Mouse (Mus musculus): Measurements from ENCODE around the gene Tulp3. TPM values are rescaled to one million over a fixed set of nuclear protein-coding genes. Genes with fewer than 3 reads are reported as not detected.
"Not testable (repeated sequence)": the region's sequence is repeated elsewhere in the genome, so short reads cannot be mapped to it uniquely, and the experiment has no call there.

Gene Tulp3
- polyA plus RNA-seq, 1 experiment from 2014 or later, result 9.1 TPM

DNA sequence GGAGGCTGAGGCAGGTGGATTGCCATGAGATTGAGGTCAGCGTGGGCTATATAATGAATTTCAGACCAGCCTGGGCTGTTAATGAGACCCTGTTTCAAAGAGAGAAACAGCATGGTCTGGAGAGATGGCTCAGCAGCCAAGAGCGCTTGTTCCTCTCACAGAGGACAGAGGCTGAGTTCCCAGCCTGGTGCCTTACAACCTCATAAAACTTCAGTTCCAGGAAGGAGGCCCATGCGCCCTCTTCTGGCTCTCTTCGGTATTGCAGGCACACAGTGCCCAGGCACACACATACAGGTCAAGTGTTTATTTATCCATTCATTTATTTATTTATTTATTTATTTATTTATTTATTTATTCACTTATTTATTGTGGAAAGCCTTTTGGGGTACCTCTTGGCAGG lies 47.3 kb downstream of the Tulp3 start:
- no peaks in the 10 kb centered on the region for H3K27me3 ChIP-seq (replicated peaks)
- 29% methylated on average over 4 of the region's 4 CpGs for WGBS
- H3K9ac ChIP-seq, result no peak overlapping the region
- ATAC-seq (ENCODE audit: extremely low read depth, insufficient number of reproducible peaks, low FRiP score, low TSS enrichment), result no peak; the same call in 1 of the 2 replicates
- no peak overlapping the region for H3K4me3 ChIP-seq
- H3K27ac ChIP-seq (replicated peaks), result no peak overlapping the region
- H3K4me1 ChIP-seq, result no peaks in the 10 kb centered on the region
- no peaks in the 10 kb centered on the region for H3K36me3 ChIP-seq
- no peak overlapping the region for H3K4me2 ChIP-seq
- H3K9me3 ChIP-seq, result no peaks in the 10 kb centered on the region

DNA sequence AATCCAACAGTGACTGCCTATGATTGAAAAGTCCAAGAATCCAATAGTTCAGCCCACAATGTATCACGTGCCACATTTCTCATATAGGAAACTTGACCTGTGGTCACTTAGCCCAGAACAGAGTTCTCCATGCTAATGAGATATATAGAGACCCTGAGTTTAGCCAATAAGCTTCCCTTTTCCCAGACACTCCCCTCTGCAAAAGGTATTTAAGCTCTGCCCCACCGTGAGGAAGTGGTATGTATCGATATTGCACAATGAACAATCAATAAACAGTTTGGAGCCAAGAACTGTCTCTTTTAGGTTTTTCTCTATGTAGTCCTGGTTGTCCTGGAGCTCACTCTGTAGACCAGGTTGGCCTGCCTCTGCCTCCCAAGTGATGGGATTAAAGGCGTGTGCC lies 50.9 kb downstream of the Tulp3 start:
- no peak for ATAC-seq (ENCODE audit: extremely low read depth, insufficient number of reproducible peaks, low FRiP score, low TSS enrichment)
- H3K4me1 ChIP-seq, result peaks cover 16% of the 10 kb centered on the region
- no peak overlapping the region for H3K27ac ChIP-seq (replicated peaks)
- 77% methylated on average over 4 of the region's 4 CpGs for WGBS
- no peaks in the 10 kb centered on the region for H3K36me3 ChIP-seq
- H3K4me2 ChIP-seq, result no peak overlapping the region
- no peaks in the 10 kb centered on the region for H3K9me3 ChIP-seq
- H3K4me3 ChIP-seq, result no peak overlapping the region
- H3K27me3 ChIP-seq (replicated peaks), result peaks cover 12% of the 10 kb centered on the region; the same call in 1 of the 2 replicates
- H3K9ac ChIP-seq, result no peak overlapping the region

DNA sequence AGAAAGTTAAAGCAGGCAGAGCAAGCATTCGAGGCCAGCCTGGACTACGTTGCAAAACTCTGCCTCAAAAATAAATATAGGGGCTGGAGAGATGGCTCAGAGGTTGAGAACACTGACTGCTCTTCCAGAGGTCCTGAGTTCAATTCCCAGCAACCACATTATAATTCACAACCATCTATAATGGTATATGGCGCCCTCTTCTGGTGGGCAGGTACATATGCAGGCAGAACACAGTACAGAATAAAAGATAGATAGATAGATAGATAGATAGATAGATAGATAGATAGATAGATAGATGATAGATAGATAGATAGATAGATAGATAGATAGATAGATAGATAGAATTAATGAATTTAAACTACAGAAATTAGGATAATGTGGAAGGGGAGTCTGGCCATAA lies 53.0 kb downstream of the Tulp3 start:
- H3K36me3 ChIP-seq; H3K4me2 ChIP-seq; H3K9me3 ChIP-seq; H3K27ac ChIP-seq (replicated peaks); H3K9ac ChIP-seq; ATAC-seq (ENCODE audit: extremely low read depth, insufficient number of reproducible peaks, low FRiP score, low TSS enrichment); H3K4me3 ChIP-seq: not testable (repeated sequence)
- Histone ChIP-seq H3K27me3 (replicated peaks) (peaks cover 34% of the 10 kb centered on the region), H3K4me1 (peaks cover 31% of the 10 kb centered on the region)
- 76% methylated on average over 3 of the region's 3 CpGs for WGBS

DNA sequence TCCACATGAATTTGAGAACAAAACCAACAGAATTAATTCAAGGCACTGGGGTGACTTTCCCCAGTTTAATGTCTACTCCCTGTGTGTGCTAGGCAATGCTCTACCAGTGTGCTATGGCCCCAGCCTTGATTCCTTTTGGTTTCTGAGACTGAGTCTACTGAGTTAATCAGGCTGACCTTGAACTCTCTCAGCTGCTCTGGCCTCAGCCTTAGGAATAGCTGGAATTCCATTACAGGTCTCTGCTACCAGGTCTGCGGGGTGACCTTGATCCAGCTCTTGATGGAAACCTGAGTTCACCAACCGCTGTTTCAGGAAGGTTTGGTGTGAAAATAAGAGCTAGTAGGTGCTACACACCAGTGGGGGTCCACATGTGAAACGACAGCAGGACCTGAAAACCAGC lies 53.8 kb downstream of the Tulp3 start:
- H3K27ac ChIP-seq (replicated peaks), result no peak overlapping the region
- 76% methylated on average over 3 of the region's 3 CpGs for WGBS
- H3K4me3 ChIP-seq, result no peak overlapping the region
- peaks cover 36% of the 10 kb centered on the region for H3K4me1 ChIP-seq
- no peak overlapping the region for H3K9ac ChIP-seq
- peak overlapping the region; percentile 98 for H3K4me2 ChIP-seq
- H3K27me3 ChIP-seq (replicated peaks), result peaks cover 37% of the 10 kb centered on the region
- H3K9me3 ChIP-seq, result no peaks in the 10 kb centered on the region
- no peak for ATAC-seq (ENCODE audit: extremely low read depth, insufficient number of reproducible peaks, low FRiP score, low TSS enrichment)
- no peaks in the 10 kb centered on the region for H3K36me3 ChIP-seq

DNA sequence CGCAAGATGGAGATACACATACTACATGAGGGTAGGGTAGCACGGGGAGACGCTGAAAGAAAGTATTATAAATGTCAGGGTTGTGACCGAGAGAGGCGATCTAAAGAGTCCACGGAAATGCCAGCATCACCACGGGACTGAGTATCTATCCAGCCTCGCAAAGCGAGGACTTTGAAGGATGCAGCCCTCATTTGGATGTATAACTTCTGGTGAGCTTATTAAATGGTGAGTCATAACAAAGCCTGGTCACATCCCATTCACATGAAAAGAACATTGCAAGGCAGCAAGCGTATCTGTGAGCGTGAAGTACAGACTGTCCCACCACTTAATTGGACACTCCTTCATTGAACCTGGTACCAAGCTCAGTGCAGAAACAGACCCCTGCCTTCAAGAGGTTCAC lies 54.2 kb downstream of the Tulp3 start:
- H3K4me3 ChIP-seq, result peak overlapping the region; percentile 78
- peaks cover 37% of the 10 kb centered on the region for H3K27me3 ChIP-seq (replicated peaks)
- H3K9ac ChIP-seq, result peak overlapping the region; percentile 88
- no peak overlapping the region for H3K27ac ChIP-seq (replicated peaks)
- no peak for ATAC-seq (ENCODE audit: extremely low read depth, insufficient number of reproducible peaks, low FRiP score, low TSS enrichment)
- 31% methylated on average over 11 of the region's 11 CpGs for WGBS
- peaks cover 40% of the 10 kb centered on the region for H3K4me1 ChIP-seq
- H3K36me3 ChIP-seq, result no peaks in the 10 kb centered on the region
- H3K4me2 ChIP-seq, result peak overlapping the region; percentile 98
- no peaks in the 10 kb centered on the region for H3K9me3 ChIP-seq

DNA sequence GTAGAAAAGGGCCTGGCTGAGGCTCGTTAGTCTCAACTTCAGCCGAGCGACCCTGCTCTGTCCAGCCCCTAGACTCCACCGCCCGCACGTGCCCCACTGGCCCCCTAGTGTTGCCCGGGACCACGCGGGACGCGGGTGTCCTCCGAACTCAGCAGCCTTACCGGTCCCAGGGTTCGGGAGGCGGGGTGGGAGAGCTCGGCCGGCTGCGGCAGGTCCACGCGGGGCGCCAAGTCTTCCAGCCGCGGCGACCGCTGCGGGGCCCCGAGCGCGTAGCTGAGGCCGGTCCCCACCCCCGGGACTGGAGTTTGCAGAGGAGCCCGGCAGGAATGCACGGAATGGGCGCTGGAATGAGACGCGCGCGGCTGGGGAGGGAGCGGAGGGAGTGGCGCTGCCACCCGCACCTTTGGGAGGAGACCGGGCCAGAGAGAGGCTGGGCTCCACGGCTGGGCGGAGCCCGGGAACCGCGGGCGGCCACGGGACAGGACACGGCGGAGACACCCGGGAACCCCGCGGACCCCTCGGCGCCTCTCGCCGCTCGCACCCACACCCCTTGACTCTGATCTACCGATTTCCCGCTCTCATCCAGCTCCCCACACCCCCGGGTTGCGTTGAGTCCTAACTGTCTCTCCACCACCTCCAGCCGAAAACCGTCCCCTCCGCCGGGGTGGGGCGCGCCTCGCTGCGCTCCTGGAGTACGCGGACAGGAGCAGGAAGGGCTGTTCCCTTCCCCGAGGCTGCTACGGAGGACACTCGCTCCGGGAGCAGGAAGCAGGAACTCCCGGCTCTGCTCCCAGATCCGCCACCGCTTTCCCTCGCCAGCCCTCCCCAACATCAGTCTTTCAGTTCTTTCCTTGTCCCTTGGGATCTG lies 55.3 kb downstream of the Tulp3 start, which contains the start of gene Tead4:
Tead4 (minus strand) TSS at position 690 of the 868 bp plus-strand sequence.
- Histone ChIP-seq H3K36me3 (no peaks in the 10 kb centered on the region), H3K4me2 (peak within 1 kb of the TSS; percentile 98), H3K4me1 (peaks cover 49% of the 10 kb centered on the region), H3K27ac (replicated peaks) (peak within 1 kb of the TSS; percentile 75), H3K9ac (peak within 1 kb of the TSS; percentile 88), H3K9me3 (no peaks in the 10 kb centered on the region), H3K4me3 (peak within 1 kb of the TSS; percentile 78), H3K27me3 (replicated peaks) (peaks cover 37% of the 10 kb centered on the region)
- peak; percentile 47; the same call in 1 of the 2 replicates for ATAC-seq (ENCODE audit: extremely low read depth, insufficient number of reproducible peaks, low FRiP score, low TSS enrichment)
- under 1% methylated on average over 80 of the region's 81 CpGs for WGBS

DNA sequence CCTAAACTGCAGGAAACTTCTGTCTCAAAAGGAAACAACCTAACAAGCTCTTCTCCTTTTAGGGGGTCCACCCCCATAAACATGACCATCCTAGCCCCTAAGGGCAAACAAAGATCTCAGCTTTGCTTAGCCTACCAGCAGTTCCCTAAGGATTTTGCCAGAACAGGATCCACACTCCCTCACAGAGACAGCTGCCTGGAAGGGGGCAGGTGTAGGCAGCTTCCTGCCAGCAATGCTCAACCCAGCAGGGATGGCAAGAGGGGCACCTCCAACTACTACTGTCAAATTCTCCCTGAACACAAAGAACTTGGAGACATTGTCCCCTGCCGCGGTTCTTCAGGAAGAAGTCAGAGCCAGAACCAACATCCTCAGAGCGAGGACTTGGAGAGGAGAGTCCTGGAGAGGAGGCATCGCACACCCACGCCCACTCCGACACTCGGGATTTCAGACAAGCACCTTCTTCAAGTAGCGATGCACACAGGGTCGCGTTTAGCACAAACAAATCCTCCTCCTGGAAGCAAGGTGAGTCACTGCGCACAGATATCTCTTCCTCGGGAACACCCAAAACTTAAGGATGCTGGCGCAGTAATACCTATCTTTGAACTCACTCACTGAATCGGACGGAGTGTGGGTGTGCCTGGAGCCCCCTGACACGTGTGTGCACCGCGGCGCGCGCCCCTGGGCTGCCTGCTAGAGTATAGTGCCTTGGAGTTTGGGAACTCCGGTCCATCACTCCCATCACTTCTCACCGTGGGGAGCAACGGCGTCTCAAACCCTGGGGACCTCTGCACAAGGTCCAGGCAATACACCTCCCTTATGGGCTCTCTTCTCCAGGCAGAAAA lies 56.1 kb downstream of the Tulp3 start:
- Histone ChIP-seq H3K4me2 (peak overlapping the region; percentile 98), H3K36me3 (no peaks in the 10 kb centered on the region), H3K4me3 (peak overlapping the region; percentile 78), H3K4me1 (peaks cover 52% of the 10 kb centered on the region), H3K27ac (replicated peaks) (peak overlapping the region; percentile 75), H3K9ac (peak overlapping the region; percentile 88), H3K27me3 (replicated peaks) (peaks cover 37% of the 10 kb centered on the region), H3K9me3 (no peaks in the 10 kb centered on the region)
- under 1% methylated on average over 25 of the region's 25 CpGs for WGBS
- ATAC-seq (ENCODE audit: extremely low read depth, insufficient number of reproducible peaks, low FRiP score, low TSS enrichment), result no peak

DNA sequence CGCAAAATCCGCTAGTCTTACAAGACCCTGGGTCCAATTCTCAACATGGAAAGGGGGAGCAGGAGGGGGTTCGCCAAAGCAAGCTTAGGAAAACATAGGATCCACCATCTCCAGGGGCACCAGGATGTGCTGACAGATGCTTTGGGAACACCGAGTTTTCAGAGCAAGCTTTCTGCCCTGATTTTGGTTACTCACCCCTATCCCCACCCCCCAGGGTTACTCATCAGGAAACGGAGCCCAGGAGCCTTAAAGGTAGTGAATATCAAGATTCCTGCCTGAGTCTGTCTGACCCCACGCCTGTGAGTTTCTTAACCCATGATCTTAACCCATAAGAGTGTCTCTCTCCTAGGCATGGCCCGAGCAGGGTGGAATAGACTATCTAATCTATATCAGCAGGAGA lies 57.4 kb downstream of the Tulp3 start:
- Histone ChIP-seq H3K4me2 (peak overlapping the region; percentile 98; the same call in 1 of the 2 replicates), H3K9me3 (no peaks in the 10 kb centered on the region), H3K27ac (replicated peaks) (no peak overlapping the region), H3K27me3 (replicated peaks) (peaks cover 37% of the 10 kb centered on the region), H3K4me3 (no peak overlapping the region), H3K36me3 (no peaks in the 10 kb centered on the region), H3K9ac (no peak overlapping the region), H3K4me1 (peaks cover 52% of the 10 kb centered on the region)
- WGBS, result 37% methylated on average over 7 of the region's 7 CpGs
- ATAC-seq (ENCODE audit: extremely low read depth, insufficient number of reproducible peaks, low FRiP score, low TSS enrichment), result no peak

DNA sequence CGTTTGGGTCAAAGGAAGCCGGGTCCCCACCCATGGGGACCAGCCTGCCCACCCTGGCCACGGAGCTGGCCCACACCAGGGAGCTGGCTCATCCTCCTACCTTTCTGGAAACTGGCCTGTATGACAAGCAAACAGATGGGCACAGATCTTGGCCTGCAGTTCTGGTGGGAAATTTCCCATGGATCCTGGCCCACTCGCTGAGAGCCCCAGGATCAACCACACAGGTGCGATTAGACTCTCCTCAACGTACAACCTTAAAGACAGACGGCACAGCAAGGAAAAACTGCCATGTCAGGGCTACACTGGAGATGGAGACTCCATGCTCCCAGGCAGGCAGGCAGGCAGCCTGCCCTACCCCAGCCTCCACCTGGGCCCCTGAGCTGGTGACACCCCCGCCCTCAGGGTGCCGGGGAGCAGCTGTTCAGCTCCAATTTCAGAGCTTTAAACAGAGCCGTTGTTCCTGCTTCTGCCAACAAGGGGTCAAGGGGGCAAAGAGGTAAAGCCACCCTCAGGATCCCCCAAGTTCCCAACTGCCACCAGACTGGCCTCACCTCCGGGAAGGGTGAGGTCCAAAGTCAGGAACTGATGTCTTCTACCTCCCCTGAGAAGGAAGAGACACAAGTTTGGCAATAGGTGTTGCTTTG lies 58.8 kb downstream of the Tulp3 start:
- no peaks in the 10 kb centered on the region for H3K36me3 ChIP-seq
- no peak for ATAC-seq (ENCODE audit: extremely low read depth, insufficient number of reproducible peaks, low FRiP score, low TSS enrichment)
- H3K27ac ChIP-seq (replicated peaks), result peak overlapping the region; percentile 68
- H3K4me1 ChIP-seq, result peaks cover 49% of the 10 kb centered on the region
- 29% methylated on average over 11 of the region's 11 CpGs for WGBS
- H3K27me3 ChIP-seq (replicated peaks), result peaks cover 30% of the 10 kb centered on the region
- H3K9me3 ChIP-seq, result no peaks in the 10 kb centered on the region
- peak overlapping the region; percentile 7; the same call in 1 of the 2 replicates for H3K4me2 ChIP-seq
- H3K9ac ChIP-seq, result 0 out of 2 replicates have a peak overlapping the region, but pooled peaks have one; percentile 21
- H3K4me3 ChIP-seq, result no peak overlapping the region

DNA sequence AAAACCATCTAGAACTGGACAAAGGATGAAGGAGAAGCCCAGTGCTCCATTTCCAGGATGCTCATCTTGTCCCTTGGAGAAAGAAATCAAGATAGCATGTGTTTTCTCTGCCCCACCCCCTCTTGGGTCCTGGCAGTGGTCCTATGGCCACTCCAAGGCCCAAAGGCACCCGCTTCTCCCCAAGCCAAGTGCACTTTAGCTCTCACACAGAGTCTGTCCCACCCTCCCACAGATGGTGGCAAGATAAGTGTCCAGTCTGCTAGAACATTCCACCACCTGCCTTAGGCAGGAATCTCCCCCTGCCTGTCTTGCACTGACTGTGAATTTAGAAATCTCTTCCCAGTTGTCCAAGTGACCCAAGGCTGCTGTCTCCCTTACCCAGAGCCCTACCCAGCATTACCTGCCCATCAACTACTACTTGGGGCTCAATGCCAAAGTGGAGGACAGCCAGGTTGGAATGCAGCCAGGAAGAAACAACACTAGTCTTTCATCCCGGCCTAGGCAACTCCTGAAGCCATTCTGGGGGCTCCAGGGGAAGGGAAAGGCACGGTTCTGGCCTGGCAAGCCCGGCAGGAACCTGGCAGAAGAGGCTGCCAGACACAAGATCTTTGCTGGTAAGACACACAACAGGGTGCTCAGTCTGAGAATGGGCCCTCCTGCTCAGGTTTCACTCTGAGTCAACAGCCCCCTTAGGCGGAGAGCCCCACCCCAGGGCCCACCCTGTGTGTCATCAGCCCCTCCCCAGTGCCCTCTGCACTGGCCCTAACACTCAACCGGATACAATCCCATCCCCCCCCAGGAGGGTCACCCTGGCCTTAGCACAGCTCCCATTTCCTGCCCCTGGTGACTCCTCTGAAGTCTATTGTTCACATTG lies 59.5 kb downstream of the Tulp3 start:
- 0 out of 2 replicates have a peak overlapping the region, but pooled peaks have one; percentile 21 for H3K9ac ChIP-seq

More for the DNA sequence above, 59.5 kb downstream of the Tulp3 start:
- H3K27ac ChIP-seq (replicated peaks), result peak overlapping the region; percentile 68
- no peaks in the 10 kb centered on the region for H3K36me3 ChIP-seq
- H3K4me1 ChIP-seq, result peaks cover 41% of the 10 kb centered on the region
- H3K4me3 ChIP-seq, result no peak overlapping the region
- WGBS, result 26% methylated on average over 6 of the region's 6 CpGs
- H3K9me3 ChIP-seq, result no peaks in the 10 kb centered on the region
- peak overlapping the region; percentile 7; the same call in 1 of the 2 replicates for H3K4me2 ChIP-seq
- ATAC-seq (ENCODE audit: extremely low read depth, insufficient number of reproducible peaks, low FRiP score, low TSS enrichment), result 0 out of 2 replicates have a peak, but pooled peaks have one; percentile 37
- peaks cover 28% of the 10 kb centered on the region for H3K27me3 ChIP-seq (replicated peaks)

Measured in heart, embryonic 13.5 days (tissue).